Mouse (Mus musculus): ENCODE measurements around the gene B230118H07Rik. TPM values are rescaled to one million over a fixed set of nuclear protein-coding genes. Genes with fewer than 3 reads are reported as not detected.
"Not testable (repeated sequence)": the region's sequence is repeated elsewhere in the genome, so short reads cannot be mapped to it uniquely, and the experiment has no call there.

The B230118H07Rik gene
- polyA plus RNA-seq, 2 experiments from 2014 or later, result 2.4 to 2.5 TPM

- ATAC-seq, result no peak
Measured at GRCm38 (mm10) chr2:101581418-101581817, 67.9 kb downstream of the B230118H07Rik start.

GRCm38 (mm10) chr2:101580977-101581376 lies 68.4 kb downstream of the B230118H07Rik start:
- ATAC-seq, result no peak

GRCm38 (mm10) chr2:101580428-101580827 lies 68.9 kb downstream of the B230118H07Rik start:
- no peak for ATAC-seq

GRCm38 (mm10) chr2:101580027-101580426 lies 69.3 kb downstream of the B230118H07Rik start:
- ATAC-seq, result no peak

- no peak for ATAC-seq
Measured at GRCm38 (mm10) chr2:101577243-101577642, 72.1 kb downstream of the B230118H07Rik start.

GRCm38 (mm10) chr2:101569230-101569629 lies 80.1 kb downstream of the B230118H07Rik start:
- no peak for ATAC-seq

- ATAC-seq, result no peak
Measured at GRCm38 (mm10) chr2:101567490-101567889, 81.8 kb downstream of the B230118H07Rik start.

GRCm38 (mm10) chr2:101563776-101564175 lies 85.6 kb downstream of the B230118H07Rik start:
- no peak for ATAC-seq

GRCm38 (mm10) chr2:101563206-101563605 lies 86.1 kb downstream of the B230118H07Rik start:
- no peak for ATAC-seq

- no peak for ATAC-seq
Measured at GRCm38 (mm10) chr2:101559431-101559830, 89.9 kb downstream of the B230118H07Rik start.

- ATAC-seq, result no peak
Measured at GRCm38 (mm10) chr2:101555886-101556285, 93.4 kb downstream of the B230118H07Rik start.

- ATAC-seq, result no peak
Measured at GRCm38 (mm10) chr2:101553851-101554250, 95.5 kb downstream of the B230118H07Rik start.

- no peak for ATAC-seq
Measured at GRCm38 (mm10) chr2:101552301-101552700, 97.0 kb downstream of the B230118H07Rik start.

GRCm38 (mm10) chr2:101551026-101551719 lies 98.2 kb downstream of the B230118H07Rik start:
- no peak for ATAC-seq

GRCm38 (mm10) chr2:101550176-101550575 lies 99.2 kb downstream of the B230118H07Rik start:
- no peak for ATAC-seq

- ATAC-seq, result no peak
Measured at GRCm38 (mm10) chr2:101548866-101549265, 100.5 kb downstream of the B230118H07Rik start.

- ATAC-seq, result no peak
Measured at GRCm38 (mm10) chr2:101545593-101545992, 103.7 kb downstream of the B230118H07Rik start.

GRCm38 (mm10) chr2:101543704-101544417 lies 105.5 kb downstream of the B230118H07Rik start:
- no peak for ATAC-seq

GRCm38 (mm10) chr2:101536887-101537286 lies 112.4 kb downstream of the B230118H07Rik start:
- ATAC-seq, result not testable (repeated sequence)

GRCm38 (mm10) chr2:101533741-101534140 lies 115.6 kb downstream of the B230118H07Rik start:
- ATAC-seq, result no peak

GRCm38 (mm10) chr2:101525503-101526381 lies 123.6 kb downstream of the B230118H07Rik start:
- no peak for ATAC-seq

- ATAC-seq, result no peak
Measured at GRCm38 (mm10) chr2:101525091-101525490, 124.2 kb downstream of the B230118H07Rik start.

GRCm38 (mm10) chr2:101520503-101520902 lies 128.8 kb downstream of the B230118H07Rik start:
- ATAC-seq, result no peak
